Mouse (Mus musculus) intestine, embryonic 15.5 days (tissue): Measurements from ENCODE around the gene Gm21964. TPM values are rescaled to one million over a fixed set of nuclear protein-coding genes. Genes with fewer than 3 reads are reported as not detected.

Source experiments
- ATAC-seq: fragments of 200-750 bp; cut with Nextera tagmentation; 2 replicates; pipeline ENCODE4 v1.8.0; 2017; ENCODE audit warnings: moderate TSS enrichment, moderate library complexity
- H3K27ac ChIP-seq: fragments of 300-500 bp; sonication (generic); 2 replicates; pipeline ENCODE4 v1.5.1; 2015; ENCODE audit warnings: mild to moderate bottlenecking, inconsistent platforms
- H3K27me3 ChIP-seq: fragments of 300-500 bp; sonication (generic); replicated peaks from 2 replicates; pipeline ENCODE4 v1.6.1; 2015; ENCODE audit warnings: inconsistent platforms
- H3K36me3 ChIP-seq: fragments of 300-500 bp; sonication (generic); 2 replicates; pipeline ENCODE4 v1.6.1; 2015; ENCODE audit warnings: inconsistent platforms
- H3K4me1 ChIP-seq: fragments of 300-500 bp; sonication (generic); replicated peaks from 2 replicates; pipeline ENCODE4 v1.6.1; 2015; ENCODE audit warnings: inconsistent platforms
- H3K4me2 ChIP-seq: fragments of 300-500 bp; sonication (generic); replicated peaks from 2 replicates; pipeline ENCODE4 v1.6.1; 2015; ENCODE audit warnings: mild to moderate bottlenecking, inconsistent platforms
- H3K4me3 ChIP-seq: fragments of 300-500 bp; sonication (generic); replicated peaks from 2 replicates; pipeline ENCODE4 v1.5.1; 2015; ENCODE audit warnings: inconsistent platforms
- H3K9ac ChIP-seq: fragments of 300-500 bp; sonication (generic); 2 replicates; pipeline ENCODE4 v1.6.1; 2015; ENCODE audit warnings: inconsistent platforms
- H3K9me3 ChIP-seq: fragments of 300-500 bp; sonication (generic); 2 replicates; pipeline ENCODE4 v1.6.1; 2016; ENCODE audit warnings: inconsistent platforms
- WGBS: fragments of 180-500 bp; shearing (Covaris S2); methylation state at CpG from one replicate; pipeline ENCODE4 v1.1.7; 2015; 5-methylcytosine and 5-hydroxymethylcytosine counted together
- polyA plus RNA-seq: library from polyadenylated mRNA; unstranded; fragments of >200 nt; fragmentation: Nextera tagmentation; extraction: Ambion mirVana; gene quantifications from 2 replicates; pipeline ENCODE4 v1.2.1, GENCODE M21; 2015

Gene Gm21964
- polyA plus RNA-seq, 1 experiment from 2014 or later = not detected

GRCm38 (mm10) chr8:110101676-110102075 is 669 bp downstream of the Gm21964 start:
- Histone ChIP-seq H3K9me3 (no peaks in the 10 kb centered on the region), H3K4me2 (no peak overlapping the region), H3K36me3 (no peaks in the 10 kb centered on the region), H3K4me1 (no peaks in the 10 kb centered on the region), H3K27me3 (no peaks in the 10 kb centered on the region), H3K4me3 (no peak overlapping the region), H3K27ac (no peak overlapping the region), H3K9ac (no peak overlapping the region)
- no peak for ATAC-seq
- 90% methylated on average over 15 of the region's 15 CpGs for WGBS

- no peak for ATAC-seq
- 79% methylated on average over 3 of the region's 3 CpGs for WGBS
Measured at GRCm38 (mm10) chr8:110102653-110103052, 1.6 kb downstream of the Gm21964 start, which contains the start of gene Gm17720. TSS of gene Gm17720 (minus strand) at chr8:110102753.

GRCm38 (mm10) chr8:110119715-110120114 is 18.7 kb downstream of the Gm21964 start:
- Histone ChIP-seq H3K27me3 (no peaks in the 10 kb centered on the region), H3K9ac (no peak overlapping the region), H3K4me2 (no peak overlapping the region), H3K4me1 (no peaks in the 10 kb centered on the region), H3K4me3 (no peak overlapping the region), H3K36me3 (no peaks in the 10 kb centered on the region), H3K9me3 (no peaks in the 10 kb centered on the region; the same call in 1 of the 2 replicates), H3K27ac (no peak overlapping the region)
- ATAC-seq = no peak
- 35% methylated on average over 6 of the region's 6 CpGs for WGBS

More at GRCm38 (mm10) chr8:110102653-110103052, 1.6 kb downstream of the Gm21964 start, which contains the start of gene Gm17720:
- Histone ChIP-seq H3K27me3 (no peaks in the 10 kb centered on the region), H3K4me2 (no peak within 1 kb of the TSS), H3K9me3 (no peaks in the 10 kb centered on the region), H3K27ac (no peak within 1 kb of the TSS), H3K36me3 (no peaks in the 10 kb centered on the region), H3K4me1 (no peaks in the 10 kb centered on the region), H3K4me3 (no peak within 1 kb of the TSS), H3K9ac (no peak within 1 kb of the TSS)

- Histone ChIP-seq H3K4me2 (no peak overlapping the region), H3K27me3 (0 out of 2 replicates have a peak, but pooled peaks cover 2% of the 10 kb centered on the region), H3K4me3 (no peak overlapping the region), H3K9me3 (no peaks in the 10 kb centered on the region), H3K4me1 (no peaks in the 10 kb centered on the region), H3K27ac (no peak overlapping the region), H3K36me3 (no peaks in the 10 kb centered on the region), H3K9ac (no peak overlapping the region)
- WGBS = 21% methylated on average over 13 of the region's 13 CpGs
- peak; percentile 68 for ATAC-seq
Measured at GRCm38 (mm10) chr8:110130537-110130936, 29.5 kb downstream of the Gm21964 start.

GRCm38 (mm10) chr8:110134236-110134635 is 33.2 kb downstream of the Gm21964 start:
- no peak overlapping the region for H3K4me3 ChIP-seq
- no peaks in the 10 kb centered on the region for H3K9me3 ChIP-seq
- H3K9ac ChIP-seq = no peak overlapping the region
- H3K27me3 ChIP-seq = 0 out of 2 replicates have a peak, but pooled peaks cover 2% of the 10 kb centered on the region
- ATAC-seq = no peak
- no peak overlapping the region for H3K4me2 ChIP-seq
- H3K27ac ChIP-seq = no peak overlapping the region
- H3K4me1 ChIP-seq = no peaks in the 10 kb centered on the region
- WGBS = 91% methylated on average over 8 of the region's 8 CpGs
- H3K36me3 ChIP-seq = no peaks in the 10 kb centered on the region

- no peak for ATAC-seq
- Histone ChIP-seq H3K4me3 (no peak overlapping the region), H3K36me3 (no peaks in the 10 kb centered on the region), H3K4me1 (no peaks in the 10 kb centered on the region), H3K27ac (no peak overlapping the region), H3K27me3 (no peaks in the 10 kb centered on the region), H3K9me3 (no peaks in the 10 kb centered on the region), H3K9ac (no peak overlapping the region), H3K4me2 (no peak overlapping the region)
- 80% methylated on average over 7 of the region's 7 CpGs for WGBS
Measured at GRCm38 (mm10) chr8:110135515-110135914, 34.5 kb downstream of the Gm21964 start.

GRCm38 (mm10) chr8:110140156-110140555 is 39.1 kb downstream of the Gm21964 start:
- Histone ChIP-seq H3K36me3 (no peaks in the 10 kb centered on the region), H3K4me1 (no peaks in the 10 kb centered on the region), H3K4me2 (no peak overlapping the region), H3K4me3 (no peak overlapping the region), H3K9me3 (no peaks in the 10 kb centered on the region), H3K9ac (no peak overlapping the region), H3K27ac (no peak overlapping the region), H3K27me3 (no peaks in the 10 kb centered on the region)
- ATAC-seq = no peak
- WGBS = 60% methylated on average over 3 of the region's 3 CpGs

GRCm38 (mm10) chr8:110140770-110141169 is 39.8 kb downstream of the Gm21964 start:
- H3K4me2 ChIP-seq = no peak overlapping the region
- H3K4me1 ChIP-seq = no peaks in the 10 kb centered on the region
- 65% methylated on average over 4 of the region's 4 CpGs for WGBS
- H3K27me3 ChIP-seq = no peaks in the 10 kb centered on the region
- H3K9ac ChIP-seq = no peak overlapping the region
- ATAC-seq = no peak
- no peak overlapping the region for H3K27ac ChIP-seq
- H3K4me3 ChIP-seq = no peak overlapping the region
- no peaks in the 10 kb centered on the region for H3K9me3 ChIP-seq
- no peaks in the 10 kb centered on the region for H3K36me3 ChIP-seq

GRCm38 (mm10) chr8:110145538-110145937 is 44.5 kb downstream of the Gm21964 start:
- Histone ChIP-seq H3K4me1 (no peaks in the 10 kb centered on the region), H3K9me3 (no peaks in the 10 kb centered on the region), H3K27me3 (no peaks in the 10 kb centered on the region), H3K27ac (no peak overlapping the region), H3K9ac (no peak overlapping the region), H3K4me2 (no peak overlapping the region), H3K36me3 (no peaks in the 10 kb centered on the region), H3K4me3 (no peak overlapping the region)
- no peak for ATAC-seq
- WGBS = 0% methylated on average over 4 of the region's 4 CpGs

GRCm38 (mm10) chr8:110152951-110153350 is 51.9 kb downstream of the Gm21964 start:
- H3K4me2 ChIP-seq = no peak overlapping the region
- no peaks in the 10 kb centered on the region for H3K27me3 ChIP-seq
- H3K4me1 ChIP-seq = no peaks in the 10 kb centered on the region
- H3K9ac ChIP-seq = no peak overlapping the region
- no peak for ATAC-seq
- no peaks in the 10 kb centered on the region for H3K36me3 ChIP-seq
- no peak overlapping the region for H3K4me3 ChIP-seq
- 73% methylated on average over 6 of the region's 6 CpGs for WGBS
- no peak overlapping the region for H3K27ac ChIP-seq
- no peaks in the 10 kb centered on the region for H3K9me3 ChIP-seq

Other genes with a start within 250 kb of the Gm21964 start
- 2.1 and 2.4 TPM in 2 replicates for gene Phlpp2, start 232.7 kb upstream of the Gm21964 start, polyA plus RNA-seq
- gene Marveld3, start 139.0 kb upstream of the Gm21964 start, polyA plus RNA-seq = 12.8 and 14.6 TPM in 2 replicates
- gene Tat, start 110.8 kb upstream of the Gm21964 start, polyA plus RNA-seq = not detected in 2 replicates
- gene Chst4, start 61.5 kb upstream of the Gm21964 start, polyA plus RNA-seq = 2.5 and 2.6 TPM in 2 replicates
- 5.1 TPM in 2 replicates for gene Zfp612, start 21.5 kb upstream of the Gm21964 start, polyA plus RNA-seq
- not detected in 2 replicates for gene Gm17720, start 1.5 kb downstream of the Gm21964 start, polyA plus RNA-seq
- gene Calb2, start 67.0 kb downstream of the Gm21964 start, polyA plus RNA-seq = 0.13 and 0.38 TPM in 2 replicates
- gene Cmtr2, start 114.5 kb downstream of the Gm21964 start, polyA plus RNA-seq = 8.5 and 9.1 TPM in 2 replicates
- 0.03 TPM in 2 replicates for gene Hydin, start 165.8 kb downstream of the Gm21964 start, polyA plus RNA-seq